Mouse (Mus musculus) cerebellum, postnatal 14 days (tissue): ENCODE data around the gene Fhod1.

Source experiments
- DNase-seq, 2 experiments: peaks; one replicate each; pipeline ENCODE4 v3.0.0; 2021; ENCODE audit warnings: mixed read lengths in 2 of 2

Gene Fhod1

DNA sequence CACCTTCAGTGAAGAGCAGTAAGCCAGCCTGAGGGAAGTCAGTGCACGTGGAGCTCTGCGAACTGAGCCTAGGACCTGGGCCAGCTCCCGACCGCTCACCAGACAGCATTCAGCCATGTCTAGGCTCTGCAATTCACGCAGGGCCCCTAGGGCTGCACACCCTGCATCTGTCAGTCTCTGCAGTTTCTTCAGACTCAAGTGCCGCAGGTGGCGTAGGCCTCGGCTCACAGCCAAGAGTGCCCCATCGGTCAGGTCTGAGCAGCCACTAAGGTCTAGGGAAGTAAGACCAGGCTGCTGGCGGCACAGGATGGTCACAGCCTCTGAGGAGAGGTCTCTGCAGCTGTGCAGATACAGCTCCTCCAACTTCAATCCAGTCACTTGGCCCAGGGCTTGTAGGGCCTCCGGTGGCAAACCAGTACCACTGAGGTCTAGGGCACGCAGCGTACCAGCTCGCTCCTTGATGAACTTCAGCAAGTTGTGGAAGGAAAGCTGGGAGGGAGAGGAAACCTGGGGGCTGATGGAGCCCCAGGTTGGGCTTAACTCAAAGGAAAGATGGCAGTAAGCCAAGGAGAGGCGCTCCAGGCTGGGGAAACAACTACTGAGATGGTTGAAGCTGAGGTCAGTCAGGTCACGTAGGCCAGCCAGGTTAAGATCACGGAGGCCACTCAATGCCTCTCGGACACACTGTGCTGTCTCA, 32.5 kb downstream of the Fhod1 start:
- DNase-seq, result no peak

DNA sequence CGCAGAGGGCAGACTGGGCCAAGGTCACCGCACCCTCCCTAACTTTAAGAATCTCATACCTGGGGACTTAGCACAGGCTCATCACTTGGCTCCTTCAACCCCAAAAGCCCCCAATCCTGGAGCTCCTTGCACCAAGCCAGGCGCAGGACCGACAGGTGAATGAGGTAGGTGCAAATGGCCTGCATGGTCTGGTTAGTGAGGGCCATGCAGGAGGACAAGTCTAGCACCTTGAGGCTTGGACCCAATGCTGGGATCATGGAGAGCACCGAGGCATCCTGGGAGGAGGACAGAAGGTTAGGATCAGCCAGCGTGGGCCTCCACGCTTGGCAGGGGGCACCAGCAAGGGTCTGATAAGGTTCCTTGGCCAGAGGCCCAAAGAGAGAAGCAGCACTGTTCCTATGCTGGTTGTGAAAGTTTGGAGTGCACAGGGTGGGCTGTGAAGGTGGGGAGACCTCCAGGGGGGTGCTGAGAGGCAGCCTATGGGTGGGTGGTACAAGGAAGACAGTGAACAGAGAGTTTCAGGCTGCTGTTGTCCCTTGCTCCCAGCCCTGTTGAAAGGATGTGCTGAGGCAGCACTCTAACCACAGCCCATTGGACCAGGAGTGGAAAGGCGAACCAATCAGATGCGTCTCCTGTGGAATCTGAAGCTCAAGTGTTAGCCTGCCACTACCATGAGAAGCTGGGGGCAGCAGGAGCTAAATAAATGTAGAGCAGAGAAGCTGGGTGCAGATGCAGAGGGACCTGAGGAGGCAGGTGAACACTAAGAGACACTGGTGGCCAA, 33.9 kb downstream of the Fhod1 start:
- DNase-seq, result no peak

DNA sequence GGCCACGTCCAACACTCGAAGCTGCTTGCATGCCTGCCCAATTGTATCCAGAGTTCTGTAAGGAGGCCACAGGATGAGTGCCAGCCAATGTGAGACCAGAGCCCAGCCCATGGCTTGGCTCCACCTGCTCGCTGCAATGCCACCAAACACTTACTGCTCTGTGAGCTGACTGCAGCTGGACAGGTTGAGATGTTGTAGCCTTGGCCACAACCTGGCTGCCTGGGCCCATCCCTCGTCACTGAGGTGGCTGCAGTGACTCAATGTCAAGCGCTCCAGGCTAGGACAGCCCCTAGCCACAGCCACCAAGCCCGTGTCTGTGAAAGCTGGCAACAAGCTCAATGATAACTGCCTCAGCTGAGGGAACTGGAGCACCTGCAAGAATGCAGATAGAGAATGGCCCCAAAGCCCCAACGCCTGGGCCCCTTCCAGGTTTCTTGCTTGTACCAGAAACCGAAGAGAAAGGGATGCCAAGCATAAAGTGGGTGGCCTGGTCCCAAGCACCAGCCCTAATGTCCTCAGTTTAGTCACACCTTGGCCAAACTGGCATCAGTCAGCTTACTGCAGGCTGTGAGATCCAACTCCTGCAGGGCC, 34.8 kb downstream of the Fhod1 start:
- no peak for DNase-seq

DNA sequence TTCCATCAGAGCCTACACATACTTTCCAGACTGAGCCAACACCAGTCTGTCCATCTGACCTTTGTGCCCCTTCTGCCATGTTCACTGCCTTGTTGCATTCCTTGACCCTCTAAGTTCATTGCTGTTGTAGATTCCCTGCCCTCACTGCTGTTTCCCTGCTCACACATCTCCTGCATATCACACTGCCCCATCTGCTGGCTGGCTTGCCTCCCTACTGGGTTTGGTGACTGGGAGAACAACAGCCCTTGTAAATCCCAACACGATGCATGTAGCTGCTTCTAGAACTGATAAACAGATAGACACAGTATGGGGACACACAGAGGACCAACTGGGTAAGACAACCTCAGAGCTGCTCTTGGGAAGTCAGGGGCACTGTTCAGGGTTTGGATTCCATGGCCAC, 36.0 kb downstream of the Fhod1 start:
- DNase-seq, result no peak

DNA sequence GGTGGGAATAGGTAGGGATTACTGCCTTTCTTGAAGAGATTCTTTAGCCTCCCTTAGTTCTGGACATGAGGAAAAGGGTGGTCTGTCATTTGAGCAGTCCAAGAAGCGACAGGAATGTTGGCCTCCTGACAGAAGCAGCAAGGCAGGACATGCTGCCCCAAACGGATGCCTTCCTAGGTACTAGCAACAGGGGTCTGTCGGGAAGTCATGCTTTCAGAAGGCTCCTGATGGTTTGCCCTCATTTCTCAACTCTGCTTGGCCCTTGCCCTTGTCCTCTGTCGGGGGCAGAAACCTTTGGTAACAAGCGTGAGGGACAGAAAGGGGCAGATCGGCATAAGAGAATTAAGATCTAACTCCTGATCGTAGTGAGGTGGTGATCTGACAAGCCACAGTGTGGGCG, 37.6 kb downstream of the Fhod1 start:
- peak in 1 of 2 experiments; percentile 66 for DNase-seq

DNA sequence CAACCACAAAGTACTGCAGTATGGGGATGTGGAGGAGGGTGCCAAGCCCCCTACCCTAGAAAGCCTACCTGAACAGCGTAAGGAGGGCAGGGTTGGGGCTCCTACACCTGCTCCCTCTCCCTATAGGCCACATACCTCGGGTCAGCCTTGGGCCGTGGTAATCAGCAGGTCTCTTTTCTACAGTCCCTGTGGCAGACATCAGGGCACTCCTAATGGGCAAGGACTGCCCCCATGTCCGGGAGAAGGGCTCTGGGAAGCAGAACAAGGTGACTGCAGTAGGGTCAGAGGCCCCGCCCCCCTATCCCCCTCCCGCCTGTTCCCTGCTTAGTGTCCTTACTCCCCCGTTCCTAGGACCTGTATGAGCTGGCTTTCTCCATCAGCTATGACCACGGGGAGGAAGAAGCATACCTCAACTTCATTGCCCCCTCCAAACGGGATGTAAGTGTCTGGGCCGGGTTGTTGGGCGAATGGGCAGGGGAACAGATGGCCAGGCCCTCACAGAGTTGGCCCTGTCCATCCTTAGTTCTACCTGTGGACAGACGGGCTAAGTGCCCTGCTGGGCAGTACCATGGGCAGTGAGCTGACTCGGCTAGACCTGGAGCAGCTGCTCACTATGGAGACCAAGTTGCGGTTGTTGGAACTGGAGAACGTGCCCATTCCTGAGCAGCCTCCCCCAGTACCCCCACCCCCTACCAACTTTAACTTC, 38.5 kb downstream of the Fhod1 start:
- DNase-seq, result peak; percentile 92 to 95

DNA sequence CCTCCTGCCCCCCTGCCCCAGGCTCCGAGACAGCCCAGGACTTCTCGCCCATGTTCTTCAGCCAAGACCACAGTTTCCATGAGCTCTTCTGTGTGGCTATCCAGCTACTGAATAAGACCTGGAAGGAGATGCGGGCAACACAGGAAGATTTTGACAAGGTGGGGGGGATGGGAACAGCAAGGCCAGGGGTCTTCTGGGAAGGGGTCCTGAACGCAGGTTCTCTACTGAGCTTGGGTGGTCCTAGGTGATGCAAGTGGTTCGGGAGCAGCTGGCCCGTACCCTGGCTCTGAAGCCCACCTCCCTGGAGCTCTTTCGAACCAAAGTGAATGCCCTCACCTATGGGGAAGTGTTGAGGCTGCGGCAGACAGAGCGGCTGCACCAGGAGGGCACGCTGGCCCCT, 39.3 kb downstream of the Fhod1 start:
- no peak for DNase-seq

DNA sequence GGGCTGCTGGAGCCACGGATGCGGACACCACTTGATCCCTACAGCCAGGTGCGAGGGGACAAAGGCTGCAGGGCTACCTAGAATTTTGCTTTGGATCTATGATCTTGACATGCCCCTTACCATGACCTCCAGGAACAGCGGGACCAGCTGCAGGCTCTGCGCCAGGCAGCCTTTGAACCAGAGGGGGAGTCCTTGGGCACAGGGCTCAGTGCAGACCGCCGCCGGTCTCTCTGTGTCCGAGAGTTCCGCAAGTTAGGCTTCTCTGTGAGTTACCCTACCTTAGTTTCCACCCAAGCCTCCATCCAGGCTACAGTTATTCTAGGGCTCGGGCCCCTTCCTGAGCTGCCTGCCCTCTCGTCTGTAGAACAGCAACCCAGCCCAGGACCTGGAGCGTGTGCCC, 40.1 kb downstream of the Fhod1 start:
- no peak for DNase-seq

DNA sequence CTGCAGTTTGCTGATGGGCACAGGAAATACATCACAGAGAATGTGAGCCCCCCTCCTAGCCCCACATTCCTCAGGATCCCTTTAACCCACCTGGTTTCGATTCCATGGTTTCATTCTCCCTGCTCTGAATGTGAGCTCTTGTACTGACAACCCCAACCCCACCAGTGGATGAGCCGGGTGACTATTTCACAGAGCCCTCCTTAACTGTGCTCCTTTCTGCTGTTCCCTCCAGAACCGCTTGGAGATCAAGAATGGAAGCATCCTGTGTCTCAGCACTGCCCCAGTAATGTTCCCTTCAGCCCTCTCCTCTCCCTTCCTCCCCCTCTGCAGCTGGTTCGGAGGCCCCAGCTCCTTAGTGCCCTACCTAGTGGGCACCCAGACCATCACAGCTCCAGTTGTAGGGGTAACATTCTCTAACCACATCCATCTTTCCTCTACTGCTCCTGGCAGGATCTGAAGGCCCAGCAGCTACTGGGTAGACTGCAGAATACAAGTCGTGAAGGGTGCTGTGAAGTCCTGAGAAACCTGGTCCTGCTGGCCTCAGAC, 41.5 kb downstream of the Fhod1 start:
- peak in 1 of 2 experiments; percentile 30 for DNase-seq

DNA sequence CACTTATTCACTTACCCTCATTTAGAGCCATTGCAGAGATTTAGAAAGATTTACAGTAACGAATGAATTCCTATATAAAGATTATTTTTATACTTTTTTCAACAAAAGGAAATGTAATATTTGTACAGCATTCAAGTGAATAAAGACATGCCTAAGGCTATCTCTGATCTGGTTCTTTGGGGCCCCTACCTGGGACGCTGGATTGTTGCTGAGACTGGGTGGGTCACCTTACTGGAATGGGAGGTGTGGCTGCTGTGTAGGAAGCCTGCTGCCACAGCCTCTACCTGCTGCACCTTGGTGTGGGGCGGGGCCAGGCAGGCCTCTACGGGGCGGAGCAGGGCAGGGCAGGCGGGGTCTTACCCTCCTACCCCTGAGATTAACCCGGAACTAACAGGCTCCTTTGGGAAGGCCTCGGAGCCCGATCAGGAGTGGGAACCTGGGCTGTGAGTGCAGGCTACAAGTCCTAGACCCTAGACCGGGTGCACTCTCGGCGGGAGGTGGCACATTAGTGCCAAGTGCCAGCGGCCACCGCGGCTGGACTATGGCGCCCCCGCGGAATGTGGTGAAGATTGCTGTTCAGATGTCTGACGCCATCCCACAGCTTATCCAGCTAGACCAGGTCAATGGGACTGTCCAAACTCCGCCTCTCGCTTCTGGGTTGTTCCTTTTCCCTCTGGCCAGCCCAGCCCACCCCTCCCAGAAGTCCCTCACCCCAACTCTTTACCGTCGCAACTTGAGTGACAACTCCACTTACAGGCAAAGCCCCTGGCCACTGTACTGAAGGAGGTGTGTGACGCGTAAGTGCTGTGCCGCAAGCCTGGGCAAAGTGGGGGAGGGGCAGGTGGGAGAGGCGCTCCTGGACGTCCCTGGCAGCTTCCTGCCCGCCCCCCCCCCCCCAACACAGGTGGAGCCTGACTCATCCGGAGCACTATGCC, 42.3 kb downstream of the Fhod1 start, which contains the start of gene Elmo3:
Gene Elmo3, plus strand, starts transcription at position 391 of the 935 bp plus-strand sequence.
- DNase-seq, result peak; percentile 81 to 84

DNA sequence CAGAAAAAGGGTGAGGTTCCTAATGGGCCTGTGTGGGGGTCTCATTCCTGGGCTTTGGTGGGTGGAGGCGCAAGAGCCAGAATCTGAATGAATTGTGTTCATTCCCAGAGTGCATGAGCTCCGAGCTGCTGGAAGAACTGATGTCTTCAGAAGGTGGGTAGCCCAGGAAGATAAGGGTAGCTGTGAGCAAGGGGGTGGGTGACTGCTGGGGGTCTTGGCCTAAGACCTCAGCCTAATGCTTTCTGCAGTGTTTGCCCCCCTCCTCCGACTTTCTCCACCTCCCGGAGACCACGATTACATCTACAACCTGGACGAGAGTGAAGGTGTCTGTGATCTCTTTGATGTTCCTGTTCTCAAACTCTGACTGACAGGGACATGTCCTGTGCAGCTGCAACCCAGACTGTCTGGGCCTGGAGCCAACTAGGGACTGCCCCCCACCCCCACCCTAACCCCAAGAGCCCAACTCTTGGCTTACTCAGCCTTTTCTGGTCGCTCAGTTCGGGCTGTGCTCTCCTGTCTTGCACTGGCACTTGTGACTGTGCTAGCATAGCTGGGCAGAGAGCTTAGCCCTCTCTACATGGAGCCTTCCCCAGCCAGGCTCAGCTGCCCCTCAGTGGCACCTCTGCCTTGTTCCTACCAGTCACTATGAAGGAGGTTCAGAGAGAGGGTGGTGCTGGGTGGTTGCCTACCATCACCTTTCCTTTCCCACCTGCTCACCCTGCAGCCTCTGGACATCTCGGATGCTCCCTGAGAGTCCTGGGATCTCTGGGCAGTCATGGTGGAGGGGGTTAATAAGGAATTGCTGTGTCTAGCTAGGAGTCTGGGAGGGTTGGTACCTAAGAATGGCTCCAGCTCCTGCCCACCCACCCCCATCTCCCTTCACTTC, 43.2 kb downstream of the Fhod1 start:
- DNase-seq, result peak in 1 of 2 experiments; percentile 15

DNA sequence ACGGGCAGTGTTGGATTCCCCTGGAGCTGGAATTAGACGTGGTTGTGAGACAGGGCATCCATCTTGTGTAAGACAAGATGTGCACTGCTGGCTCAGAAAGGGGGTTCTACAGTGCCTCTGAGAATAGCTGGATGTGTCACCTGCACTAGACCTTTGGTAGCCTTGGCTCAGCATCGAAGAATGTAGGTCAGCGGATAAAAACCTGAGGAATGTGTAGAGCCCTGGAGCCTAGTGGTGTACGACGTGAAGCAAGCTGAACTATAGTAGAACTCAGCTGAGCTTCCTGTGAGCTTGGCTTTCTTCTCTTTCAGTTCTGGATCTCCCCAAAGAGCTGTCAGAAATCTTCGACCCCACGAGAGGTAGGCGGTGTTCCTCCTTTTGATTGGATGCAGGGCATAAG, 43.9 kb downstream of the Fhod1 start:
- DNase-seq, result no peak

DNA sequence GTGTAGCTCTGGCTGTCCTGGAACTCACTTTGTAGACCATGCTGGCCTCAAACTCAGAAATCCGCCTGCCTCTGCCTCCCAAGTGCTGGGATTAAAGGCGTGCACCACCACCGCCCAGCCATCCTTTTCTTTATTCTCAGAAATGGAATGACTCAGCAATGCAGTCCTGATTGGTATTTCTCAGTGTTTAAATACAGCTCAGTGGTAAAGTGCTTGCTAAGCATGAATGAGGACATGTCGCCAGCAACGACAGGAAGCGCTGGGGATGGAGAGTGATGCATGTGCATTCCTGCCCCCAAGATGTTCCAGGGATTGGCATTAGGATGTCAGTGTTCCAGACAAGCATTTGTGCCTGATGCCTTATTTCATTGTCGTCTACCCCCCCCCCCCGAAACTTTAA, 44.4 kb downstream of the Fhod1 start:
- DNase-seq, result no peak

DNA sequence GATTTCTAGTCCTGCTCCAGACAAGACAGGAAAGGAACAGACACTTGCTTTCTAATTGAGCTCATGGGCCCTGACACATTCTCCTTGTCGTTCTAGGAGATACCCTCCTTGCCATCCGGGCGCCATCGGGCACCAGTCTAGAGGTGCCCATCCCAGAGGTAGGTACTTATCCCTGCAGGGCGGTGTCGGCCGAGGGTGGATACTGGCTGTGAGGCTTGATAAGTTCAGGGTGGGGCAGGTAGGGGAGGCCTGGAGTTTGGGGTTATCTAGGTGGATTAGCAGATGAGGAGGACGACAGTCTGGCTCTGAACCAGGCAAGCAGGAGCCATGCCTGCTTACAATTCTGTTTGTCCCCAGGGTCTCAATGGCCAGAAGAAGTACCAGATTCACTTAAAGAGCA, 47.8 kb downstream of the Fhod1 start:
- no peak for DNase-seq

DNA sequence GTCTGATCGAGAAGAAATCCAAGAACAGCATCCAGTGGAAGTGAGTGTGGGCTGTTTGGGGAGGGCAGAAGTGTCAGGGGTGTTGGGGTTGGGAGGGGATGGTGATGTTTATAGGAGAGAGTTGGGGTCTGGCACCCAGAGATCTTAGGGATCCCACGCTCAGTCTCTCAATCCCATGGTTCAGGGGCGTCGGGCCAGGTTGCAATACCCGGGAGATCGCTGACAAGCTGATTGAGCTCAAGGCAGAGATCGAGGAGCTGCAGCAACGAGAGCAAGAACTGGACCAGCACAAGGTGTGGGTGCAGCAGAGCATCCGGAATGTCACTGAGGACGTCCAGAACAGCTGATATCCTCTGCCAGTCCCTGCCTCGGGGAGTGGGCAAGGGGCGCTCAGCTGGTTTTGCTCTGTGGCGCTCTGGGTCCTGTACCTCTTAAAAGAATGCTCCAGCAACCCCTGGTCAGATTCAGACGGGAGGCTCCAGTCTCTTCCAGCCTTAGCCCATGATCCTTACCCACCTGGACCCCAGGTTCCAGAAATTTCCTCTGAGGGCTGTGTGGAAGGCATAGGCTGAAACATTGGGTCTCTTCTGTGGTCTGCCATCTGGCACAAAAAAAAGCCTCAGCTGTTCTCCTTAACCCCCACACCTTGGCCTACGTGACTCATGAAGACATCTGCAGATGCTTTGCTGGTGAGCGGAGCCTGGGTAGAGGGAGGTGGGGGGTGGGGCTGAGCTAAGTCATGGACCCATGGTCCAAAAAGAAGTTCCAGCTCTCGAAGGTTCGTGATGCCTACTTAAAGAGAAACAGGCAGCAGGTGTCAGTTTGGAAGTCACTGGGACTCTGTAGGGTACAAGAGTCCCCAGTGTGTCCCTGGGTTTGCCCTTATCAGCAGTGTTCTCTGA, 49.2 kb downstream of the Fhod1 start:
- no peak for DNase-seq

DNA sequence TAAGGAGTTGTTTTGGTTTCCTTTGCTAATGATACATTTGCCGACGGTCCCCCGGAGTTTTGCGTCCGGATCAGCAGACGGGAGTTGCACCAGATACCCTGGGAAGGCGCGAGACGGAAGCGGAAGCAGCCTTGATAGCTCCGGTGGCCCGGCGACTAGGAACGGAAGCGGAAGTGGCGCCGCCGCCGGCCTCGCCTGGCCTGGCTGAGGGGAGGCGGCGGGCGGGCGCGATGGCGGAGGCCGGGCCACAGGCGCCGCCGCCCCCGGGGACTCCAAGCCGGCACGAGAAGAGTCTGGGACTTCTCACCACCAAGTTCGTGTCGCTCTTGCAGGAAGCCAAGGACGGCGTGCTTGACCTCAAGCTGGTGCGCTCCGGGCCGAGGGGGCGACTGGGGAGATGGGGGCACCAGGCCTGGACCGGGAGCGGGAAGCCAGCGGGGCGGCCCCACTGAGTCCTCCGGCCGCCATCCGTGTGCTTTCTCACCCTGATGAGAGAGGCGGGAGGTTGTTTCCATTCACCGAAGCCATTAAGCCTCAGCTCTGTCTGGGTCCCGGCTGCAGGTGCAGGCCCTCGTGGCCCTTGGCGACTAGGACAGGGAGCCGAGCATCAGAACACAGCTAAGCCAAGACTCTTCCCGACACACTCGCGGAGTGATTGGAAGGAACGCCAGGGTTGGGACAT, 50.1 kb downstream of the Fhod1 start, which contains the start of gene E2f4:
Gene E2f4, plus strand, starts transcription at position 153 of the 682 bp plus-strand sequence.
- DNase-seq, result peak; percentile 93

DNA sequence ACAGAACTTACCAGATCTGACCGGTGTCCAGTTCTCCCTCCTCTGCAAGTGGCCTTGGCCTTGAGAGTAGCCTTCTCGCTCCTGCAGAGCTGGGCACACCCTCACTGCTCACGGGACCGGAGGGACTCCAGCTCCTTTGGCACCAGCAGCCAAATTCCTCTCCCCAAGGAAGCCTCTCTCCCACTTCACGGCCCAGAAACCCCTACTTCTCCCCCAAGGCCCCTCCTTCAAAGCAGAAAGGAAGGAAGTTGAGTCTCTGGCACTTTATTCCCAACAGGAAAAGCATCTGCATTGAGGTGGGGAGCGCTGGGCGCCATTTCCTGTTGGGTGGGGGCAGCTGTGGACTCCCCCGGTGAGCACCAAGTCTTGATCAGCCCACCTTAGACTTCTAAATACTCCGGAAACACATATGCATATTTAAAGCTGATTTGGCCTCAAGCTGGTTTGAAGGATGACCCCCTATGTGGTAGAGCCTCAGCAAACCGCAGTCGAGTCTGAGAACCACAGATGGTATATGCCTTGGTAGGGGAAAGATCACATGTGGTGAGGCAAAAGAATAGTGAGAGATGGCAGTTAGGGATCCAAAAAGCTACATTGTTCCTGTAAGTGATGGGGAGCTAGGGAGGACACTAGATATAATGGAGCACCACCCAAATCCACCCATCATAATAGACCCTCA, 51.7 kb downstream of the Fhod1 start, which contains the start of gene Exoc3l:
Gene Exoc3l, minus strand, starts transcription at position 207 of the 679 bp plus-strand sequence.
- no peak for DNase-seq

DNA sequence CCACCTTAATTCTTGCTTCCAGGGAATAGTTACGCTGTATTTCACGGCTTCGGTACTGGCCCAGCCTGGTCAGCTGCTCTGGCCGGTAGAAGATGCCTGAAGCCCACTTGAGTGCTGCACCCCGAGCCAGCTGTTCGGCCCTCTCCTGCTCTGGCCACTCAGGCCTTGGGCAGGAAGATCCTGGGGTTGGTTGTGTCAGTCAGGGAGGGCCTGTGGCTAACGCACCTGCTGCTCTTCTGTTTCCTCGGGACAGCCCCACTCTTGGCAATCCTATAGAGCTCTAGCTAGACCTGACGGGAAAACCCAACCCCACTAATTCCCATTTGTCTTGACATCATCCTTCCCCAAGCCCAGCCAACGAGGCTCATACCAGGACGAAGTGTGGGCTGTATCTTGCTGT, 52.5 kb downstream of the Fhod1 start:
- DNase-seq, result no peak
